Mouse (Mus musculus): ENCODE measurements around the gene Rplp1. TPM values are rescaled to one million over a fixed set of nuclear protein-coding genes. Genes with fewer than 3 reads are reported as not detected.
A peak's percentile ranks its signal among the peaks of the same experiment; 100 is the strongest.

The Rplp1 gene
- total RNA-seq, 2 experiments from 2014 or later = 1,334 to 1,440 TPM

DNA sequence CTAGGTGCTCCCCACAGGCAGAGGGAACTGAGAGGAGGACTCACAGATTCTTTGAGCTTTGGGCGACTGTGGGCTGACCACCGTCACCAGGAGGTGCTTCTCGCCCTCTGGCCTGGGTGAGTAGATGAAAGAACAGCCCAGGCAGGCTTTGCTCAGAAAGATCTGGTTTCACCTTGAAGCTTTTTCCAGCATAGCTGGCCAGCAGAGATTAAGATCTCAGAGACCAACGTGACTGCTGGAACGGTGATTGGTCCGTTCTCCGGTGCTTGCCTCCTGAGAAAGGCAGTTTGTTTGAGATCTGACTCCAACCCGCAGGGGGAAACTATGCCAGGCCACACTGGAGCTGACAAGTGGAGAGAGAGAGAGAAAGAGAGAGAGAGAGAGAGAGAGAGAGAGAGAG, 19.3 kb downstream of the Rplp1 start:
- DNase-seq (ENCODE audit: extremely low spot score in 1 of 2, low spot score in 2 of 2) = no peak
- intact Hi-C loops (cut with DNase I) = loop anchor here (5.0 kb wide), 4 partner anchors 63 to 1138 kb away; no protein-coding TSS in a partner anchor
- no peak for TF ChIP-seq CTCF (IDR thresholded peaks at IDR 0.05)
- no peak overlapping the region for H3K4me3 ChIP-seq
- H3K27ac ChIP-seq = no peak overlapping the region

DNA sequence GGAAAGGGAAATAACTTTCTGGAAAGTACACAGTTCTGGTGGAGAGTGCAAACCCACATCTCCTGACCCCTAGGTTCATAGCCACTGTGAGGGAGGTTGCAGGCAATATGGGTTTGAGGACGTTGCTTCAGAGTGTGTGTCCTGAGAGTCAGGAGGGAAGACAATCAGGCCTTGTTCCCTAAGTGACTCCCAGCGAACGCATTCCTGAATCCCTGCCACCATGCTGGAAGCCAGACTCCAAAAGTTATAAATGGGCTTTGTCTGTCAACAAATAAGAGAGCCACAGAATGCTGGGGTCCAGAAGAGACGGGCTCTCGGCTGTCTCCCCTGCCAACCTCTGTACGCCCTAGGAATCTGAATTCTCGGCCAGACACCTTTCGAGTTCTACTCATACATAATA, 24.5 kb downstream of the Rplp1 start:
- intact Hi-C loops (cut with DNase I) = no loop called here
- DNase-seq (ENCODE audit: extremely low spot score in 1 of 2, low spot score in 2 of 2) = no peak
- Histone ChIP-seq H3K4me3 (no peak overlapping the region), H3K27ac (no peak overlapping the region)
- TF ChIP-seq CTCF (IDR thresholded peaks at IDR 0.05) = no peak

GRCm38 (mm10) chr9:61887661-61888379, 26.5 kb downstream of the Rplp1 start:
- Histone ChIP-seq H3K4me3 (no peak overlapping the region), H3K27ac (no peak overlapping the region)
- DNase-seq (ENCODE audit: extremely low spot score in 1 of 2, low spot score in 2 of 2) = no peak
- intact Hi-C loops (cut with DNase I) = no loop called here
- TF ChIP-seq CTCF (IDR thresholded peaks at IDR 0.05) = no peak

- TF ChIP-seq CTCF (IDR thresholded peaks at IDR 0.05) = no peak
- intact Hi-C loops (cut with DNase I) = no loop called here
- no peak overlapping the region for H3K4me3 ChIP-seq
- H3K27ac ChIP-seq = no peak overlapping the region
- DNase-seq (ENCODE audit: extremely low spot score in 1 of 2, low spot score in 2 of 2) = no peak
Measured at GRCm38 (mm10) chr9:61885964-61886363, 28.4 kb downstream of the Rplp1 start.

DNA sequence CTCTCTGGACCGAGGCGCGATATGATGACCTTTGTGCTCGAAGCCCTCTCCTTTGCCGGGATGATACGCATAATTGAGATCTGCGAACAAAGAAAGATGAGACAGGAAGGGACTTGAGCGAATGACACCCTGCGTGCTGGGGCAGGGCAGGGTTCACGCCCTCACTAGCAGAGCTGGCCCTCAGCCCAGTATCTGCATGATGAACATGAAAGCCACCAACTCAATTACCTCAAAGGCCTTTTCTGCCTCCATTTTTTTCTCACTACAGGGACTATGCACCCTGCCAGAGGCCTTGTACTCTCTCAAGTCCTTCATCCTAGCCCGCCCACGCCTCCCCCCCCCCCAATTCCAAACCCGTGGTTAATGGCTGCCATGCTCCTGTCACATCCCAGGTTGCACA, 29.4 kb downstream of the Rplp1 start:
- H3K4me3 ChIP-seq = no peak overlapping the region
- intact Hi-C loops (cut with DNase I) = no loop called here
- H3K27ac ChIP-seq = no peak overlapping the region
- DNase-seq (ENCODE audit: extremely low spot score in 1 of 2, low spot score in 2 of 2) = no peak
- no peak for TF ChIP-seq CTCF (IDR thresholded peaks at IDR 0.05)

- H3K4me3 ChIP-seq = no peak overlapping the region
- no peak for DNase-seq (ENCODE audit: extremely low spot score in 1 of 2, low spot score in 2 of 2)
- intact Hi-C loops (cut with DNase I) = no loop called here
- no peak overlapping the region for H3K27ac ChIP-seq
- TF ChIP-seq CTCF (IDR thresholded peaks at IDR 0.05) = no peak
Measured at GRCm38 (mm10) chr9:61884375-61884774, 30.0 kb downstream of the Rplp1 start.

GRCm38 (mm10) chr9:61882179-61882578, 32.2 kb downstream of the Rplp1 start:
- H3K27ac ChIP-seq = no peak overlapping the region
- no peak for TF ChIP-seq CTCF (IDR thresholded peaks at IDR 0.05)
- H3K4me3 ChIP-seq = no peak overlapping the region
- DNase-seq (ENCODE audit: extremely low spot score in 1 of 2, low spot score in 2 of 2) = no peak
- intact Hi-C loops (cut with DNase I) = no loop called here

GRCm38 (mm10) chr9:61878889-61879288, 35.5 kb downstream of the Rplp1 start:
- peak; percentile 69 to 73 for DNase-seq (ENCODE audit: extremely low spot score in 1 of 2, low spot score in 2 of 2)
- intact Hi-C loops (cut with DNase I) = no loop called here
- Histone ChIP-seq H3K4me3 (no peak overlapping the region), H3K27ac (no peak overlapping the region)
- TF ChIP-seq CTCF (IDR thresholded peaks at IDR 0.05) = peak; percentile 70

- no peak; the same call in 1 of the 2 replicates for TF ChIP-seq CTCF (IDR thresholded peaks at IDR 0.05)
- Histone ChIP-seq H3K4me3 (no peak overlapping the region), H3K27ac (no peak overlapping the region)
- DNase-seq (ENCODE audit: extremely low spot score in 1 of 2, low spot score in 2 of 2) = no peak
- intact Hi-C loops (cut with DNase I) = no loop called here
Measured at GRCm38 (mm10) chr9:61877373-61878112, 36.8 kb downstream of the Rplp1 start.

DNA sequence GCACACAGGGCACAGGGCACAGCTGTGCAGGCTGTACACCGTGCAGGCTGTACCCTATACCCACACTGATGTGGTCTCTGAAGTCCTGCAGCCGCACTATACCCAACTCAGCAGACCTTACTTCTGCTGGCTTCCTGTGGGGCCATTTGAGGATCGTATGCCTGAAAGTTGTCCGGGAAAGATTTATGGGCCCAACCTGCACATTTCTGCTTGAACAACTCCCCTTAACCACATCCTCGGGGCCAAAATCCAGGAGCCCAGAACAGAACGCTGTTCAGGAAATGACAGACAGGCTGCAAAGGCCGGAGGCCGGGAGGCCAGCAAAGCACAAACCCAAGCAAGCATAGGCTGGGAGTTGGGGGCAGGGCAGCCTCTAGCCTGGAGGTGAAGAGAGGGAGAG, 41.0 kb downstream of the Rplp1 start:
- intact Hi-C loops (cut with DNase I) = no loop called here
- Histone ChIP-seq H3K4me3 (no peak overlapping the region), H3K27ac (no peak overlapping the region)
- TF ChIP-seq CTCF (IDR thresholded peaks at IDR 0.05) = no peak
- DNase-seq (ENCODE audit: extremely low spot score in 1 of 2, low spot score in 2 of 2) = no peak

GRCm38 (mm10) chr9:61872246-61872941, 41.9 kb downstream of the Rplp1 start:
- DNase-seq (ENCODE audit: extremely low spot score in 1 of 2, low spot score in 2 of 2) = no peak
- intact Hi-C loops (cut with DNase I) = no loop called here
- no peak for TF ChIP-seq CTCF (IDR thresholded peaks at IDR 0.05)
- H3K4me3 ChIP-seq = no peak overlapping the region
- no peak overlapping the region for H3K27ac ChIP-seq

GRCm38 (mm10) chr9:61871839-61872238, 42.5 kb downstream of the Rplp1 start:
- intact Hi-C loops (cut with DNase I) = no loop called here
- H3K4me3 ChIP-seq = no peak overlapping the region
- DNase-seq (ENCODE audit: extremely low spot score in 1 of 2, low spot score in 2 of 2) = no peak
- TF ChIP-seq CTCF (IDR thresholded peaks at IDR 0.05) = no peak
- no peak overlapping the region for H3K27ac ChIP-seq

Data from left cerebral cortex, adult 2 months (tissue).